Mouse (Mus musculus) urinary bladder, postnatal 36 days (tissue): Measurements from ENCODE around the gene Itpr3.

Experiments used
- DNase-seq, 2 experiments: peaks; one replicate each; pipeline ENCODE4 v3.0.0; 2022; ENCODE audit warnings: low spot score in 2 of 2, mixed read lengths in 1 of 2

The Itpr3 gene

GRCm38 (mm10) chr17:27056812-27057516, at the start of gene Itpr3:
Gene Itpr3 (plus strand): TSS chr17:27057304.
- peak; percentile 82 for DNase-seq

- no peak for DNase-seq
These were observed 48.8 kb upstream of the Itpr3 start for GRCm38 (mm10) chr17:27008277-27008676.

- DNase-seq: no peak
These were observed 45.9 kb upstream of the Itpr3 start for GRCm38 (mm10) chr17:27011167-27011566.

GRCm38 (mm10) chr17:27011998-27012672, 45.0 kb upstream of the Itpr3 start:
- no peak for DNase-seq

GRCm38 (mm10) chr17:27012909-27013308, 44.2 kb upstream of the Itpr3 start:
- no peak for DNase-seq

- DNase-seq: peak; percentile 82 to 87
These were observed 39.3 kb upstream of the Itpr3 start for GRCm38 (mm10) chr17:27017564-27018499.

- DNase-seq: no peak
These were observed 38.4 kb upstream of the Itpr3 start for GRCm38 (mm10) chr17:27018555-27019196.

GRCm38 (mm10) chr17:27021076-27021475, 36.0 kb upstream of the Itpr3 start:
- DNase-seq: no peak

GRCm38 (mm10) chr17:27021736-27022135, 35.4 kb upstream of the Itpr3 start:
- no peak for DNase-seq

GRCm38 (mm10) chr17:27023342-27023741, 33.8 kb upstream of the Itpr3 start:
- DNase-seq: no peak

GRCm38 (mm10) chr17:27025326-27025902, 31.7 kb upstream of the Itpr3 start:
- no peak for DNase-seq

- no peak for DNase-seq
These were observed 31.2 kb upstream of the Itpr3 start for GRCm38 (mm10) chr17:27025951-27026350.

GRCm38 (mm10) chr17:27027460-27028283, 29.4 kb upstream of the Itpr3 start:
- no peak for DNase-seq

- DNase-seq: peak; percentile 86 to 91
These were observed 28.8 kb upstream of the Itpr3 start for GRCm38 (mm10) chr17:27028284-27028795.

- no peak for DNase-seq
These were observed 28.2 kb upstream of the Itpr3 start, which contains the start of gene Bak1 for GRCm38 (mm10) chr17:27028909-27029308. Gene Bak1 (minus strand): TSS chr17:27029009.

- DNase-seq: no peak
These were observed 27.7 kb upstream of the Itpr3 start for GRCm38 (mm10) chr17:27029431-27029830.

- no peak for DNase-seq
These were observed 26.2 kb upstream of the Itpr3 start for GRCm38 (mm10) chr17:27030896-27031295.

GRCm38 (mm10) chr17:27032328-27032727, 24.8 kb upstream of the Itpr3 start:
- DNase-seq: no peak

- peak; percentile 69 to 76 for DNase-seq
These were observed 24.2 kb upstream of the Itpr3 start for GRCm38 (mm10) chr17:27032869-27033268.

GRCm38 (mm10) chr17:27036465-27036864, 20.6 kb upstream of the Itpr3 start:
- no peak for DNase-seq
